Mouse (Mus musculus): ENCODE results near the gene Galnt18. TPM values are rescaled to one million over a fixed set of nuclear protein-coding genes. Genes with fewer than 3 reads are reported as not detected.

Galnt18 gene
- polyA plus RNA-seq, 1 experiment from 2014 or later: 35.6 TPM

- Histone ChIP-seq H3K36me3 (ENCODE audit: control insufficient read depth, insufficient read depth, low read length) (no peaks in the 10 kb centered on the region), H3K9me3 (replicated peaks; ENCODE audit: control insufficient read depth, low read length) (no peaks in the 10 kb centered on the region), H3K4me3 (replicated peaks; ENCODE audit: low read length) (no peak overlapping the region), H3K9ac (ENCODE audit: low read length) (no peak overlapping the region), H3K27ac (ENCODE audit: low read length) (no peak overlapping the region), H3K4me2 (ENCODE audit: low read depth, low read length) (no peak overlapping the region), H3K4me1 (ENCODE audit: control insufficient read depth, insufficient read depth, low read length) (no peaks in the 10 kb centered on the region), H3K27me3 (ENCODE audit: control insufficient read depth, insufficient read depth, low read length) (no peaks in the 10 kb centered on the region)
- ATAC-seq (ENCODE audit: insufficient read depth, low FRiP score): no peak
- 93% methylated on average over 3 of the region's 3 CpGs for WGBS
These were observed 296.5 kb downstream of the Galnt18 start for GRCm38 (mm10) chr7:111483321-111483720.

- ATAC-seq (ENCODE audit: insufficient read depth, low FRiP score): no peak
- Histone ChIP-seq H3K4me2 (ENCODE audit: low read depth, low read length) (no peak overlapping the region), H3K4me1 (ENCODE audit: control insufficient read depth, insufficient read depth, low read length) (no peaks in the 10 kb centered on the region), H3K27ac (ENCODE audit: low read length) (no peak overlapping the region), H3K9ac (ENCODE audit: low read length) (no peak overlapping the region), H3K27me3 (ENCODE audit: control insufficient read depth, insufficient read depth, low read length) (no peaks in the 10 kb centered on the region), H3K36me3 (ENCODE audit: control insufficient read depth, insufficient read depth, low read length) (no peaks in the 10 kb centered on the region), H3K9me3 (replicated peaks; ENCODE audit: control insufficient read depth, low read length) (no peaks in the 10 kb centered on the region), H3K4me3 (replicated peaks; ENCODE audit: low read length) (no peak overlapping the region)
- WGBS: 72% methylated on average over 5 of the region's 5 CpGs
These were observed 312.1 kb downstream of the Galnt18 start for GRCm38 (mm10) chr7:111467715-111468114.

- Histone ChIP-seq H3K9me3 (replicated peaks; ENCODE audit: control insufficient read depth, low read length) (no peaks in the 10 kb centered on the region), H3K9ac (ENCODE audit: low read length) (no peak overlapping the region)
- WGBS: 74% methylated on average over 1 of the region's 1 CpGs
These were observed 313.1 kb downstream of the Galnt18 start for GRCm38 (mm10) chr7:111466720-111467119.

DNA sequence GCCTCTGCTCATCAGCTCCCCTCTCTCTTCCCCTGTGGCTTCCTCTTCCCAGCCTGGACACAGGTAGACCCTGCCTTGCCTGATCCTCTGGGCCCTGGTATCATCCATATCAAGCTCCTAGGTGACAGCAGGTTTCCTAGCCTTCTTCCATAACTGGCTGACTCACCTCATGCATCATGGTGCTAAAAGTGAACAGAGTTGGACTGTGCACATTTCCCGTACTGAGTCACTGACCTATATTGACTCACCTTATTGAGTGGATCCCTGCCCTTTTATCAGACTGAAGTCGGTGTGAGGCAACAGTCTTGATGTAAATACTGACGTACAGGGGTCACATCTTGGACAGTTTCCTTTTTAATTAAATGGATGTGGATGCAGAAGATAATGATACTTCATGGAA is 313.7 kb downstream of the Galnt18 start:
- no peak overlapping the region for H3K9ac ChIP-seq (ENCODE audit: low read length)
- no peak overlapping the region for H3K27ac ChIP-seq (ENCODE audit: low read length)
- no peaks in the 10 kb centered on the region for H3K4me1 ChIP-seq (ENCODE audit: control insufficient read depth, insufficient read depth, low read length)
- H3K4me3 ChIP-seq (replicated peaks; ENCODE audit: low read length): no peak overlapping the region
- WGBS: 56% methylated on average over 3 of the region's 3 CpGs
- H3K27me3 ChIP-seq (ENCODE audit: control insufficient read depth, insufficient read depth, low read length): no peaks in the 10 kb centered on the region
- H3K9me3 ChIP-seq (replicated peaks; ENCODE audit: control insufficient read depth, low read length): no peaks in the 10 kb centered on the region
- H3K4me2 ChIP-seq (ENCODE audit: low read depth, low read length): no peak overlapping the region
- H3K36me3 ChIP-seq (ENCODE audit: control insufficient read depth, insufficient read depth, low read length): no peaks in the 10 kb centered on the region
- ATAC-seq (ENCODE audit: insufficient read depth, low FRiP score): no peak

More at GRCm38 (mm10) chr7:111466720-111467119, 313.1 kb downstream of the Galnt18 start:
- Histone ChIP-seq H3K27ac (ENCODE audit: low read length) (no peak overlapping the region), H3K27me3 (ENCODE audit: control insufficient read depth, insufficient read depth, low read length) (no peaks in the 10 kb centered on the region), H3K4me1 (ENCODE audit: control insufficient read depth, insufficient read depth, low read length) (no peaks in the 10 kb centered on the region), H3K4me2 (ENCODE audit: low read depth, low read length) (no peak overlapping the region), H3K36me3 (ENCODE audit: control insufficient read depth, insufficient read depth, low read length) (no peaks in the 10 kb centered on the region), H3K4me3 (replicated peaks; ENCODE audit: low read length) (no peak overlapping the region)
- ATAC-seq (ENCODE audit: insufficient read depth, low FRiP score): no peak

GRCm38 (mm10) chr7:111459716-111460115 is 320.1 kb downstream of the Galnt18 start:
- no peak overlapping the region for H3K27ac ChIP-seq (ENCODE audit: low read length)
- H3K4me3 ChIP-seq (replicated peaks; ENCODE audit: low read length): no peak overlapping the region
- no peak overlapping the region for H3K4me2 ChIP-seq (ENCODE audit: low read depth, low read length)
- H3K9ac ChIP-seq (ENCODE audit: low read length): no peak overlapping the region
- WGBS: 86% methylated on average over 4 of the region's 4 CpGs
- no peaks in the 10 kb centered on the region for H3K27me3 ChIP-seq (ENCODE audit: control insufficient read depth, insufficient read depth, low read length)
- no peaks in the 10 kb centered on the region for H3K9me3 ChIP-seq (replicated peaks; ENCODE audit: control insufficient read depth, low read length)
- no peaks in the 10 kb centered on the region for H3K36me3 ChIP-seq (ENCODE audit: control insufficient read depth, insufficient read depth, low read length)
- no peak for ATAC-seq (ENCODE audit: insufficient read depth, low FRiP score)
- H3K4me1 ChIP-seq (ENCODE audit: control insufficient read depth, insufficient read depth, low read length): no peaks in the 10 kb centered on the region

GRCm38 (mm10) chr7:111456007-111456406 is 323.8 kb downstream of the Galnt18 start:
- Histone ChIP-seq H3K9me3 (replicated peaks; ENCODE audit: control insufficient read depth, low read length) (no peaks in the 10 kb centered on the region), H3K27ac (ENCODE audit: low read length) (no peak overlapping the region), H3K27me3 (ENCODE audit: control insufficient read depth, insufficient read depth, low read length) (no peaks in the 10 kb centered on the region), H3K9ac (ENCODE audit: low read length) (no peak overlapping the region), H3K4me2 (ENCODE audit: low read depth, low read length) (no peak overlapping the region), H3K36me3 (ENCODE audit: control insufficient read depth, insufficient read depth, low read length) (no peaks in the 10 kb centered on the region), H3K4me3 (replicated peaks; ENCODE audit: low read length) (no peak overlapping the region), H3K4me1 (ENCODE audit: control insufficient read depth, insufficient read depth, low read length) (no peaks in the 10 kb centered on the region)
- 63% methylated on average over 3 of the region's 3 CpGs for WGBS
- no peak for ATAC-seq (ENCODE audit: insufficient read depth, low FRiP score)

DNA sequence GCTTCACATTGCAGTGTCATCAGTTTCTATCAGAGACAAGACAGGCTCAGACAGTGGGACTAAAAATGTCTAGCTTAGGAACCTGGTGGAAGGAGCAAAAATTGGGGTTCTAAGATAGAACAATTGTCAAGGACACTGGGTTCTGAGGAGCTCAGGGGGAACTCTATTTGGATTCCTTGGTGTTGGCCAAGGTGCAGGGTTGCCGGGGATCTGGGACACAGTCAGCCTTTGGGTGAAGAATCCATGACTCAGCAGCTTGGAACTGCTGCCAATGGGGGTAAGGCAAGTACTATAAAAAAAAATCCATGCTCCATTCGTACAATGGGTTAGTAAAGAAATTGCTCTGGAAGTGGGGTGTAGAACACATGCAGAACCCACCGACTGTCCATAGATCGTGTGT is 324.2 kb downstream of the Galnt18 start:
- no peak overlapping the region for H3K4me3 ChIP-seq (replicated peaks; ENCODE audit: low read length)
- 87% methylated on average over 4 of the region's 4 CpGs for WGBS
- H3K36me3 ChIP-seq (ENCODE audit: control insufficient read depth, insufficient read depth, low read length): no peaks in the 10 kb centered on the region
- H3K4me1 ChIP-seq (ENCODE audit: control insufficient read depth, insufficient read depth, low read length): no peaks in the 10 kb centered on the region
- no peak overlapping the region for H3K4me2 ChIP-seq (ENCODE audit: low read depth, low read length)
- H3K9ac ChIP-seq (ENCODE audit: low read length): no peak overlapping the region
- ATAC-seq (ENCODE audit: insufficient read depth, low FRiP score): no peak
- H3K27ac ChIP-seq (ENCODE audit: low read length): no peak overlapping the region
- no peaks in the 10 kb centered on the region for H3K9me3 ChIP-seq (replicated peaks; ENCODE audit: control insufficient read depth, low read length)
- H3K27me3 ChIP-seq (ENCODE audit: control insufficient read depth, insufficient read depth, low read length): no peaks in the 10 kb centered on the region

DNA sequence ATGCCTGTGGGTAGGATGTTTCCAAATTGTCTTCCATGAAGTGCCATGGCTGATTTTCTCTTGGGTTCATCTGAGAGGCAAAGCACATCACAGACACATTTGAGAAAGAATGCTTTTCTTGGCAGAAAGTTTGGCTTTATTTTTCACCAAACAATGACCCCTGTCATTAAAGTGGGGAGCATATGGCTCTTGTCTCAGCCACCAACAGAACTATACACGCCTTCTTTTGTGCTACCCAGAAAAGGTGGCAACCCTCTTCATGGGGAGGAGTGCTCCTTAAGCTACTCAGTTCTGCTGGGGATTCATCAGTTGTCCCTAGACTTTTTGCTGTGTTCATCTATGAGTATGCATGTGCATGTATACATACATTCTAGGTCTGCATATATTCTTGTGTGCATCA is 327.8 kb downstream of the Galnt18 start:
- no peak overlapping the region for H3K9ac ChIP-seq (ENCODE audit: low read length)
- H3K4me2 ChIP-seq (ENCODE audit: low read depth, low read length): no peak overlapping the region
- WGBS: 41% methylated on average over 1 of the region's 1 CpGs
- no peak overlapping the region for H3K27ac ChIP-seq (ENCODE audit: low read length)
- H3K27me3 ChIP-seq (ENCODE audit: control insufficient read depth, insufficient read depth, low read length): no peaks in the 10 kb centered on the region
- no peaks in the 10 kb centered on the region for H3K4me1 ChIP-seq (ENCODE audit: control insufficient read depth, insufficient read depth, low read length)
- H3K36me3 ChIP-seq (ENCODE audit: control insufficient read depth, insufficient read depth, low read length): no peaks in the 10 kb centered on the region
- H3K4me3 ChIP-seq (replicated peaks; ENCODE audit: low read length): no peak overlapping the region
- no peak for ATAC-seq (ENCODE audit: insufficient read depth, low FRiP score)
- H3K9me3 ChIP-seq (replicated peaks; ENCODE audit: control insufficient read depth, low read length): no peaks in the 10 kb centered on the region

DNA sequence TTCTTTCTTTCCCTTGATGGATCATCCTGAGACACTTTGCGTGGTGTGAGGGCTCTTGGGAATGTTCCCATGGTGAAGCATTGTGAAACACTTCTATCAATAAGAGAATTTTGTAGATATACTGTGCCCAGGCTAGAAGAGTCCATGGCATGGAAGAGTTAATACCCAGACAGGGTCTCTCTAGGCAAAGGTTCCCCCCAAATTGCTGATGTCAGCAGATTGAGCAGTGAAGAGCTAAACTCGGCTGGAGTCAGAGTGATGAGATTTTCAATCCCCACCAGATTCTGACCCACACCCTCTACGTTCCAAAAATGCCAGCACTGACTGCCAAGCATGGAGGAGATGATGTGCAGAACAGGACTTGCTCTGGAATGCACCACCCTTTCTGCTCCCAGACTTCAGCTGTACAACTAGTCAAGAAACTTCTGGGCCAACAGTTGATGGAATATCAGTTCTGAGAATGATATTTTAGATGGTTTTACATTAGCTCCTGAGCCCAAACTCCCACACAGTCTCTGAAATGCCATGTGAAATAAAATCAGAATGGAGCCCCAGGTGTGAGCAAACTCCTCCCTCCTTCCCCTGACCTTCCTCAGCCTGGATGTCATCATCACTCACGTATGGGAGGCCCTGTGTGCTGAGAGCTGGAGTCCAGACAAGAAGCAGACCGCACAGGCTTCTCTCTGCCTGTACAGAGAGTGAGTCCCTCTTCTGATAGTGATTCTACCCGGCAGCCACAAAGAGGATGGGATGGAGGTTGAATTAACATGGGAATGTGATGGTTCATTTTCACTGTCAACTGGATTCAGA is 329.3 kb downstream of the Galnt18 start:
- no peaks in the 10 kb centered on the region for H3K36me3 ChIP-seq (ENCODE audit: control insufficient read depth, insufficient read depth, low read length)
- H3K27me3 ChIP-seq (ENCODE audit: control insufficient read depth, insufficient read depth, low read length): no peaks in the 10 kb centered on the region
- no peak overlapping the region for H3K9ac ChIP-seq (ENCODE audit: low read length)
- no peak overlapping the region for H3K27ac ChIP-seq (ENCODE audit: low read length)
- H3K9me3 ChIP-seq (replicated peaks; ENCODE audit: control insufficient read depth, low read length): no peaks in the 10 kb centered on the region
- H3K4me3 ChIP-seq (replicated peaks; ENCODE audit: low read length): no peak overlapping the region
- ATAC-seq (ENCODE audit: insufficient read depth, low FRiP score): peak; percentile 56; the same call in 1 of the 2 replicates
- no peak overlapping the region for H3K4me2 ChIP-seq (ENCODE audit: low read depth, low read length)
- H3K4me1 ChIP-seq (ENCODE audit: control insufficient read depth, insufficient read depth, low read length): no peaks in the 10 kb centered on the region
- WGBS: 38% methylated on average over 6 of the region's 6 CpGs
